Comparison of ENCODE assay signal across 14 mouse cellular contexts in genomic region chr8:123791101-123791844, GRCm38 (mm10). TPM values are rescaled to one million over a fixed set of nuclear protein-coding genes. Genes with fewer than 3 reads are reported as not detected.
DNase-seq lines count a peak whose midpoint lies in the region; ATAC-seq and TF ChIP-seq lines count a peak whose summit lies in the region.
"Had no signal": no experiment of that assay in that cellular context is flagged by ENCODE, and none has a peak within 500 bp of the region (broad histone marks: within the 10 kb centered on the region; RNA-seq: fewer than 3 reads in every experiment).

No protein-coding gene starts in this region.

- peaks cover 23% of the 10 kb centered on the region; the same call in 1 of the 2 replicates for H3K27me3 ChIP-seq in forebrain, embryonic 10.5 days (ENCODE audit: poor library complexity, severe bottlenecking)
- H3K27me3 ChIP-seq in forebrain, postnatal 0 days (ENCODE audit: insufficient read depth, low read length), result no peaks in the 10 kb centered on the region
- no peaks in the 10 kb centered on the region for H3K27me3 ChIP-seq in forebrain, embryonic 16.5 days (replicated peaks; ENCODE audit: control insufficient read depth, insufficient read depth, low read length)
- no peaks in the 10 kb centered on the region for H3K27me3 ChIP-seq in midbrain, embryonic 14.5 days (ENCODE audit: control insufficient read depth, insufficient read depth, low read length)
- H3K27me3 ChIP-seq: limb, embryonic 15.5 days had no signal

- no peak overlapping the region for H3K9ac ChIP-seq in forebrain, postnatal 0 days
- H3K9ac ChIP-seq in forebrain, embryonic 16.5 days (replicated peaks; ENCODE audit: low read depth, low read length), result 0 out of 2 replicates have a peak overlapping the region, but pooled peaks have one; percentile 11
- no peak overlapping the region; the same call in 1 of the 2 replicates for H3K9ac ChIP-seq in midbrain, embryonic 14.5 days (replicated peaks; ENCODE audit: low read length)
- H3K9ac ChIP-seq: limb, embryonic 15.5 days had no signal

- no peak for ATAC-seq in forebrain, postnatal 0 days
- peak; percentile 33 for ATAC-seq in forebrain, embryonic 16.5 days
- ATAC-seq in midbrain, embryonic 14.5 days (ENCODE audit: low FRiP score, low TSS enrichment), result no peak
- ATAC-seq: lung, postnatal 0 days had no signal

- no peak overlapping the region for H3K4me2 ChIP-seq in forebrain, postnatal 0 days (ENCODE audit: low read depth)
- no peak overlapping the region for H3K4me2 ChIP-seq in forebrain, embryonic 16.5 days (ENCODE audit: low read length)
- H3K4me2 ChIP-seq in midbrain, embryonic 14.5 days (ENCODE audit: low read length), result no peak overlapping the region
- H3K4me2 ChIP-seq: limb, embryonic 15.5 days had no signal

- peak; percentile 78 for DNase-seq in forebrain, embryonic 10.5 days (ENCODE audit: extremely low spot score, low spot score)
- DNase-seq in forebrain, postnatal 0 days, result no peak
- DNase-seq in embryo, embryonic 10 days (ENCODE audit: low spot score), result peak; percentile 68
- DNase-seq in midbrain, embryonic 14.5 days, result peak; percentile 42
- DNase-seq in layer of hippocampus, postnatal 25 days (ENCODE audit: extremely low spot score in 1 of 2, low spot score in 1 of 2), result no peak
- DNase-seq in left cerebral cortex, adult 11 months (ENCODE audit: low spot score), result no peak
- DNase-seq in adipocyte (ENCODE audit: low spot score), result no peak
- DNase-seq: cerebellum, postnatal 25 days; heart, postnatal 4 days; right cerebral cortex, postnatal 25 days had no signal

- peak overlapping the region; percentile 24; the same call in 1 of the 2 replicates for H3K4me3 ChIP-seq in forebrain, embryonic 10.5 days
- no peak overlapping the region for H3K4me3 ChIP-seq in forebrain, postnatal 0 days (ENCODE audit: low read depth, low read length)
- H3K4me3 ChIP-seq in forebrain, embryonic 16.5 days (replicated peaks; ENCODE audit: low read length), result no peak overlapping the region
- no peak overlapping the region for H3K4me3 ChIP-seq in midbrain, embryonic 14.5 days (replicated peaks; ENCODE audit: low read depth, low read length)
- H3K4me3 ChIP-seq: limb, embryonic 15.5 days; myocyte had no signal

- peaks cover 58% of the 10 kb centered on the region for H3K4me1 ChIP-seq in forebrain, embryonic 10.5 days
- H3K4me1 ChIP-seq in forebrain, postnatal 0 days (ENCODE audit: insufficient read depth), result no peaks in the 10 kb centered on the region
- peaks cover 2% of the 10 kb centered on the region; the same call in 1 of the 2 replicates for H3K4me1 ChIP-seq in forebrain, embryonic 16.5 days (replicated peaks; ENCODE audit: control insufficient read depth, insufficient read depth, low read length)
- no peaks in the 10 kb centered on the region for H3K4me1 ChIP-seq in midbrain, embryonic 14.5 days (ENCODE audit: control insufficient read depth, insufficient read depth, low read length)

- H3K9me3 ChIP-seq in forebrain, embryonic 10.5 days, result no peaks in the 10 kb centered on the region
- H3K9me3 ChIP-seq in forebrain, postnatal 0 days (ENCODE audit: low read length), result no peaks in the 10 kb centered on the region
- no peaks in the 10 kb centered on the region for H3K9me3 ChIP-seq in forebrain, embryonic 16.5 days (ENCODE audit: control insufficient read depth, low read length)
- H3K9me3 ChIP-seq in midbrain, embryonic 14.5 days (ENCODE audit: control insufficient read depth, low read length), result no peaks in the 10 kb centered on the region
- H3K9me3 ChIP-seq: limb, embryonic 15.5 days had no signal

- peak overlapping the region; percentile 90 for H3K27ac ChIP-seq in forebrain, embryonic 10.5 days
- no peak overlapping the region for H3K27ac ChIP-seq in forebrain, postnatal 0 days (ENCODE audit: low read depth, low read length)
- no peak overlapping the region for H3K27ac ChIP-seq in forebrain, embryonic 16.5 days (ENCODE audit: low read length)
- H3K27ac ChIP-seq in midbrain, embryonic 14.5 days (replicated peaks; ENCODE audit: low read depth, low read length), result peak overlapping the region; percentile 26; the same call in 1 of the 2 replicates
- H3K27ac ChIP-seq: limb, embryonic 15.5 days had no signal

- no peak for TF ChIP-seq CTCF in forebrain, postnatal 0 days (IDR thresholded peaks at IDR 0.05; ENCODE audit: low read depth)

- WGBS in forebrain, embryonic 10.5 days, result 32% methylated on average over 16 of the region's 16 CpGs
- WGBS in forebrain, postnatal 0 days, result 21% methylated on average over 16 of the region's 16 CpGs
- WGBS in forebrain, embryonic 16.5 days, result 15% methylated on average over 16 of the region's 16 CpGs
- WGBS in midbrain, embryonic 14.5 days, result 18% methylated on average over 16 of the region's 16 CpGs

- no peaks in the 10 kb centered on the region for H3K36me3 ChIP-seq in forebrain, embryonic 10.5 days (replicated peaks)
- no peaks in the 10 kb centered on the region for H3K36me3 ChIP-seq in forebrain, postnatal 0 days (ENCODE audit: insufficient read depth)
- H3K36me3 ChIP-seq in forebrain, embryonic 16.5 days (ENCODE audit: control insufficient read depth, insufficient read depth), result no peaks in the 10 kb centered on the region
- no peaks in the 10 kb centered on the region for H3K36me3 ChIP-seq in midbrain, embryonic 14.5 days (ENCODE audit: control insufficient read depth, insufficient read depth, low read length)
- H3K36me3 ChIP-seq: limb, embryonic 15.5 days had no signal

RNA-seq across cellular contexts. Expression of gene Rab4a, which starts 14.5 kb away (rescaled TPM):
- 74.9 and 77.6 TPM in 2 replicates for polyA plus RNA-seq in forebrain, embryonic 10.5 days (2016; fragmentation: Nextera tagmentation; extraction: Ambion mirVana)
- total RNA-seq in forebrain, postnatal 0 days (2014; rRNA removed), result 70.9 and 72.8 TPM in 2 replicates
- polyA plus RNA-seq in forebrain, postnatal 0 days (2015; fragmentation: Nextera tagmentation; extraction: Ambion mirVana), result 113 and 127 TPM in 2 replicates
- polyA plus RNA-seq in forebrain, embryonic 16.5 days (2015; fragmentation: Nextera tagmentation; extraction: Ambion mirVana), result 82.6 and 83.8 TPM in 2 replicates
- polyA plus RNA-seq in midbrain, embryonic 14.5 days (2014; fragmentation: Nextera tagmentation; extraction: Ambion mirVana), result 69.8 and 75.8 TPM in 2 replicates
- total RNA-seq in layer of hippocampus, postnatal 25 days (2021), result 10 to 100 TPM; 42.9 to 44.9 TPM

Comparison
In these comparisons a context has a peak if more than half of its experiments do, and no peak if none do; other contexts are left out.
1. DNase-seq: peak in forebrain, embryonic 10.5 days (single experiment), embryo, embryonic 10 days (single experiment) and midbrain, embryonic 14.5 days (single experiment); none in forebrain, postnatal 0 days (single experiment), layer of hippocampus, postnatal 25 days (0 of 2), left cerebral cortex, adult 11 months (single experiment) and adipocyte (single experiment).
2. H3K27ac ChIP-seq: peak in forebrain, embryonic 10.5 days (single experiment) and midbrain, embryonic 14.5 days (single experiment); none in forebrain, postnatal 0 days (single experiment) and forebrain, embryonic 16.5 days (single experiment).